Mouse (Mus musculus) MEL (cell line): Measurements from ENCODE around the gene Snrpf. TPM values are rescaled to one million over a fixed set of nuclear protein-coding genes. Genes with fewer than 3 reads are reported as not detected.
A peak's percentile ranks its signal among the peaks of the same experiment; 100 is the strongest.
"Not testable (repeated sequence)": the region's sequence is repeated elsewhere in the genome, so short reads cannot be mapped to it uniquely, and the experiment has no call there.

Source experiments
- DNase-seq: peaks from one replicate; pipeline ENCODE4 v3.0.0; 2011; ENCODE audit warnings: low read depth, low spot score
- H3K27ac ChIP-seq: 2 replicates; pipeline ENCODE4 v1.5.1; 2012; ENCODE audit warnings: low read depth, mild to moderate bottlenecking, control low read depth, low read length, moderate library complexity; ENCODE audit not compliant: control insufficient read depth
- H3K27me3 ChIP-seq, 2 experiments: fragments of 150-350 bp in 1 of 2; sonication (generic) in 1 of 2; 2 replicates each; pipeline ENCODE4 v1.6.1; 2012; ENCODE audit warnings: low read length in 2 of 2, mild to moderate bottlenecking in 2 of 2, improper control_type of control experiment in 1 of 2, moderate library complexity in 1 of 2; ENCODE audit not compliant: insufficient read depth in 2 of 2, control insufficient read depth in 1 of 2
- H3K36me3 ChIP-seq, 2 experiments: 2 replicates each; pipeline ENCODE4 v1.6.1; 2012 to 2014; ENCODE audit warnings: low read length in 2 of 2, improper control_type of control experiment in 1 of 2, inconsistent platforms in 1 of 2, mild to moderate bottlenecking in 1 of 2; ENCODE audit not compliant: insufficient read depth in 2 of 2, control insufficient read depth in 1 of 2
- H3K4me1 ChIP-seq, 2 experiments: fragments of 150-350 bp in 1 of 2; sonication (generic) in 1 of 2; 2 replicates each; pipeline ENCODE4 v1.6.1; 2012; ENCODE audit warnings: low read length in 2 of 2, improper control_type of control experiment in 1 of 2, mild to moderate bottlenecking in 1 of 2; ENCODE audit not compliant: insufficient read depth in 2 of 2, control insufficient read depth in 1 of 2
- H3K4me3 ChIP-seq, 2 experiments: fragments of 150-350 bp in 1 of 2; sonication (generic) in 1 of 2; 2 replicates each; pipeline ENCODE4 v1.5.1; 2012; ENCODE audit warnings: low read depth in 2 of 2, low read length in 2 of 2, mild to moderate bottlenecking in 2 of 2, moderate library complexity in 2 of 2, control low read depth in 1 of 2, improper control_type of control experiment in 1 of 2; ENCODE audit not compliant: control insufficient read depth in 1 of 2, insufficient read depth in 1 of 2
- H3K79me2 ChIP-seq: 2 replicates; pipeline ENCODE4 v1.6.1; 2012; ENCODE audit warnings: mild to moderate bottlenecking, low read length, moderate library complexity; ENCODE audit not compliant: control insufficient read depth, poor library complexity, insufficient read depth
- H3K9ac ChIP-seq: 2 replicates; pipeline ENCODE4 v1.6.1; 2012; ENCODE audit warnings: low read depth, mild to moderate bottlenecking, control low read depth, low read length, moderate library complexity; ENCODE audit not compliant: control insufficient read depth, poor library complexity, severe bottlenecking
- H3K9me3 ChIP-seq: fragments of 150-350 bp; sonication (generic); replicated peaks from 2 replicates; pipeline ENCODE4 v1.6.1; 2012; ENCODE audit warnings: mild to moderate bottlenecking, low read length, improper control_type of control experiment, moderate library complexity; ENCODE audit not compliant: insufficient read depth
- CHD1 ChIP-seq: IDR thresholded peaks from 2 replicates; pipeline ENCODE4 v1.6.1; 2012; ENCODE audit warnings: low read depth, mild to moderate bottlenecking, inconsistent platforms, low read length, improper control_type of control experiment
- CTCF ChIP-seq, 3 experiments: IDR thresholded peaks in 2 of 3; conservative IDR thresholded peaks in 1 of 3; 2 replicates each; pipeline ENCODE4 v1.5.1; 2011 to 2012; ENCODE audit warnings: low read length in 3 of 3, low read depth in 2 of 3, mild to moderate bottlenecking in 2 of 3, improper control_type of control experiment in 1 of 3, inconsistent platforms in 1 of 3, mixed read lengths in 1 of 3, moderate library complexity in 1 of 3; ENCODE audit not compliant: control insufficient read depth in 1 of 3, insufficient read depth in 1 of 3, poor library complexity in 1 of 3, severe bottlenecking in 1 of 3
- E2F4 ChIP-seq: IDR thresholded peaks from 2 replicates; pipeline ENCODE4 v1.6.1; 2011; ENCODE audit warnings: low read depth, low read length, improper control_type of control experiment, borderline replicate concordance
- ELF1 ChIP-seq: IDR thresholded peaks from 2 replicates; pipeline ENCODE4 v1.6.1; 2014; ENCODE audit warnings: low read depth, mild to moderate bottlenecking, inconsistent platforms, low read length, improper control_type of control experiment, moderate library complexity
- JUND ChIP-seq: IDR thresholded peaks from 2 replicates; pipeline ENCODE4 v1.6.1; 2011; ENCODE audit warnings: low read depth, mild to moderate bottlenecking, improper control_type of control experiment, low read length
- MAX ChIP-seq: IDR thresholded peaks from 2 replicates; pipeline ENCODE4 v1.6.1; 2011; ENCODE audit warnings: low read length, improper control_type of control experiment
- NELFE ChIP-seq: IDR thresholded peaks from 2 replicates; pipeline ENCODE4 v1.6.1; 2011; ENCODE audit warnings: low read depth, low read length, improper control_type of control experiment
- POLR2A ChIP-seq, 2 experiments: IDR thresholded peaks; 2 replicates each; pipeline ENCODE4 v1.6.1; 2011 to 2012; ENCODE audit warnings: low read length in 2 of 2, mild to moderate bottlenecking in 2 of 2, control low read depth in 1 of 2, improper control_type of control experiment in 1 of 2, low read depth in 1 of 2, moderate library complexity in 1 of 2; ENCODE audit not compliant: control insufficient read depth in 1 of 2, insufficient read depth in 1 of 2, poor library complexity in 1 of 2
- POLR2AphosphoS5 ChIP-seq: IDR thresholded peaks from 2 replicates; pipeline ENCODE4 v1.6.1; 2012; ENCODE audit warnings: low read depth, borderline replicate concordance, mild to moderate bottlenecking, inconsistent platforms, low read length, moderate library complexity, mixed read lengths
- TBP ChIP-seq: IDR thresholded peaks from 2 replicates; pipeline ENCODE4 v1.8.0; 2011; ENCODE audit warnings: low read depth, low read length, improper control_type of control experiment
- TCF12 ChIP-seq: IDR thresholded peaks from 2 replicates; pipeline ENCODE4 v1.6.1; 2014; ENCODE audit warnings: low read depth, mild to moderate bottlenecking, inconsistent platforms, low read length, improper control_type of control experiment, moderate library complexity
- UBTF ChIP-seq: IDR thresholded peaks from 2 replicates; pipeline ENCODE4 v1.6.1; 2012; ENCODE audit warnings: low read depth, mild to moderate bottlenecking, inconsistent platforms, low read length, improper control_type of control experiment, moderate library complexity, borderline replicate concordance; ENCODE audit not compliant: insufficient read depth
- USF1 ChIP-seq: IDR thresholded peaks from 2 replicates; pipeline ENCODE4 v1.6.1; 2014; ENCODE audit warnings: low read depth, mild to moderate bottlenecking, inconsistent platforms, low read length, improper control_type of control experiment, moderate library complexity
- USF2 ChIP-seq, 2 experiments: IDR thresholded peaks; 2 replicates each; pipeline ENCODE4 v1.6.1; 2011 to 2012; ENCODE audit warnings: improper control_type of control experiment in 2 of 2, low read length in 2 of 2, borderline replicate concordance in 1 of 2, inconsistent platforms in 1 of 2, low read depth in 1 of 2, mild to moderate bottlenecking in 1 of 2; ENCODE audit not compliant: insufficient read depth in 1 of 2
- ZNF384 ChIP-seq: IDR thresholded peaks from 2 replicates; pipeline ENCODE4 v1.6.1; 2012; ENCODE audit warnings: low read depth, mild to moderate bottlenecking, inconsistent platforms, low read length, improper control_type of control experiment
- polyA plus RNA-seq, 2 experiments: library from polyadenylated mRNA; stranded (reverse) in 1 of 2; unstranded in 1 of 2; fragments of >175 nt in 1 of 2; fragments of >200 nt in 1 of 2; gene quantifications; 2 replicates each; pipeline versions ENCODE4 v1.2.1 to v1.2.4; 2012; ENCODE audit warnings: low replicate concordance in 2 of 2, low read depth in 1 of 2; ENCODE audit not compliant: insufficient read length in 2 of 2, insufficient read depth in 1 of 2, missing spikeins in 1 of 2
- total RNA-seq: library from RNA; depleted of rRNA; stranded (reverse); fragments of 300-350 nt; gene quantifications from 2 replicates; pipeline ENCODE4 v1.2.3, GENCODE M21; 2012

The Snrpf gene
- total and polyA plus RNA-seq, 3 experiments = 91.5 to 150 TPM; not detected in 1

DNA sequence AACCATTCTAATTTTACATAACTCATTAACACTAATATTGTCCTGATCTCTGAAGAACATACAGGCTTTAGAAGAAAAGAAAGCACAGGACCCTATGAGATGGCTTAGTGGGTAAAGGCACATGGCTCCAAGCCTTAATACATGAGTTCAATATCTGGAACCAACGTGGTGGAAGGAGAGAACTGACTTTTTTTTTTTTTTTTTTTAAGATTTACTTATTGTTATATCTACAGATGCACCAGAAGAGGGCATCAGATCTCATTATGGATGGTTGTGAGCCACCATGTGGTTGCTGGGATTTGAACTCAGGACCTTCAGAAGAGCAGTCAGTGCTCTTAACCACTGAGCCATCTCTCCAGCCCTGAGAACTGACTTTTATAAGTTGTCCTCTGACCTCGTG lies 31.5 kb downstream of the Snrpf start:
- not testable (repeated sequence) for H3K36me3 ChIP-seq, H3K27ac ChIP-seq, H3K4me1 ChIP-seq, H3K27me3 ChIP-seq, H3K4me3 ChIP-seq, H3K79me2 ChIP-seq, H3K9ac ChIP-seq, DNase-seq, H3K9me3 ChIP-seq
- TF ChIP-seq ZNF384 (peak; percentile 80), CTCF (IDR thresholded peaks at IDR 0.05 in 2 of 3, conservative IDR thresholded peaks at IDR 0.05 in 1 of 3; ENCODE audit: control insufficient read depth in 1 of 3, insufficient read depth in 1 of 3, low read depth in 2 of 3, low read length in 3 of 3, poor library complexity in 1 of 3, severe bottlenecking in 1 of 3) (peak in 1 of 3 experiments; percentile 4; a peak in 1 of 6 replicates)

DNA sequence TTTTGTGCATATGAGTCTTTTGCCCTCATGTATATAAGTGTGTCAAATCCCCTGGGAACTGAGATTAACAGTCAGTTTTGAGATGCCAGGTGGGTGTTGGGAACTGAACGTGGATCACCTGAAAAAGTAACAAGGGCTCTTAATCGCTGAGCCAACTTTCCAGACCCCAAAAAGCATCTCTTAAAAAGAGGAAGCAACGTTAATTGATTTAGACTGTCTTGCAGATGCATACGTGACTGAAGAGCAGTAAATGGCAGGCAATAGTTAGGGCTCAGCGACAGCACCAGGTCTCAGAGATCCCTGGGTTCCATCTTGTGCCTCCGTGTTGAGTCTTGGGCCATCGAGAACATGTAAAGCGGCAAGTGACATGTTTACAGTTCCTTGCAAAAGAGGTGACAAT lies 36.9 kb downstream of the Snrpf start:
- H3K4me1 ChIP-seq = no peaks in the 10 kb centered on the region
- H3K9ac ChIP-seq = no peak overlapping the region
- no peaks in the 10 kb centered on the region; a peak in 3 of 4 replicates for H3K27me3 ChIP-seq
- TF ChIP-seq JUND (no peak), POLR2A (IDR thresholded peaks at IDR 0.05; ENCODE audit: control insufficient read depth in 1 of 2, insufficient read depth in 1 of 2, low read depth in 1 of 2, low read length in 2 of 2, poor library complexity in 1 of 2) (no peak)
- TF ChIP-seq, all 39 proteins: peak for 0
- H3K4me3 ChIP-seq = no peak overlapping the region
- no peaks in the 10 kb centered on the region for H3K36me3 ChIP-seq
- H3K9me3 ChIP-seq = no peaks in the 10 kb centered on the region
- no peaks in the 10 kb centered on the region for H3K79me2 ChIP-seq
- no peak overlapping the region for H3K27ac ChIP-seq
- DNase-seq = no peak

DNA sequence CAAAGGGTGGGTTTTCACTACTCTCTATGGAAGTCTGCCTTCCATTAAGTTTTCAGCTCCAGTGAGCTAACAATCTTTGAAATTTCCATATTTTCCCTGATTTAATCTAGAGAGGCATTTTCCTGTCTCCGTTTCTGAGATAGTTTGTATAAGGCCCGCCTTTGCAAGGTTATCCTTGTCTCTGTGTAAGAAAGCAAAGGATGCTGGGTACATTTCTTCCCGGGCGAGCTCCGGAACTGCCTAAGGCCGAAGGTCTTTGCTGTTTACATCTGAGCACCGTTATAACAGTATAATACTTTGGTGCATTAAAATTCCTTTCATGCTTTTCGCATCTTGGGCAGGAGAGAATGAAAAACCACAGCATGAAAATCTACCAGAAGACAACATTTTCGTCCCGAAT lies 39.7 kb downstream of the Snrpf start:
- no peak overlapping the region for H3K9ac ChIP-seq
- no peaks in the 10 kb centered on the region for H3K4me1 ChIP-seq
- H3K4me3 ChIP-seq = no peak overlapping the region
- DNase-seq = no peak
- H3K27ac ChIP-seq = no peak overlapping the region
- H3K79me2 ChIP-seq = no peaks in the 10 kb centered on the region
- no peaks in the 10 kb centered on the region for H3K9me3 ChIP-seq
- TF ChIP-seq CHD1 = no peak
- no peak for TF ChIP-seq E2F4
- no peak for TF ChIP-seq TCF12
- TF ChIP-seq POLR2AphosphoS5 = no peak
- no peak for TF ChIP-seq ZNF384
- no peak for TF ChIP-seq ELF1
- no peak for TF ChIP-seq USF2 (IDR thresholded peaks at IDR 0.05; ENCODE audit: borderline replicate concordance in 1 of 2, insufficient read depth in 1 of 2, low read depth in 1 of 2, low read length in 2 of 2)
- no peak for TF ChIP-seq TBP
- TF ChIP-seq NELFE = no peak
- no peak for TF ChIP-seq JUND
- no peak for TF ChIP-seq USF1
- no peak for TF ChIP-seq POLR2A (IDR thresholded peaks at IDR 0.05; ENCODE audit: control insufficient read depth in 1 of 2, insufficient read depth in 1 of 2, low read depth in 1 of 2, low read length in 2 of 2, poor library complexity in 1 of 2)
- TF ChIP-seq MAX = no peak
- no peak for TF ChIP-seq UBTF
- TF ChIP-seq, all 39 proteins: peak for 0
- Histone ChIP-seq H3K36me3 (no peaks in the 10 kb centered on the region), H3K27me3 (no peaks in the 10 kb centered on the region; a peak in 1 of 4 replicates)
